Mouse (Mus musculus): ENCODE measurements around the gene Rel.

DNA sequence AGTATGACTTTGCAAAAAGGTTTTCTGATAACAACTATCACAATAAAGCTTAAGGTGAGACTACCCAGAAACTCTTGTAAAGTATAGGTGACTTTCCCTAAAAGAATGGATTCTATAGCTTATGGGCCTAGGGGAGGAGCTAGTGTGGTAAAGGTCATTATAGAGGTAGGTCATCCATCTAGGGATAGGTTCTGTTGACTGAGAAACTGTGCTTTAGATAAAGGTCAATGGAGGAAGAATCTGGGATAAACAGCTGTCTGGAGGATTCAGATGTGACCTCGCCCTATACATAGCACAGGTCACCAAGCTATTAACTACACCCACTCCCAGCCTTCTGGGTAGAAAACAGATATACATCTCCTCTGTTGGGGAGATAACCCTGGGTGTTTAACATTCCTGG, 31.5 kb upstream of the Rel start:
- TF ChIP-seq RCOR1 (IDR thresholded peaks at IDR 0.05; ENCODE audit: low read depth, low read length) (no peak), MEF2A (IDR thresholded peaks at IDR 0.05; ENCODE audit: extremely low read depth, insufficient replicate concordance, low read depth, low read length, poor library complexity, severe bottlenecking) (no peak), POLR2A (IDR thresholded peaks at IDR 0.05; ENCODE audit: control insufficient read depth in 1 of 2, insufficient read depth in 1 of 2, low read depth in 1 of 2, low read length in 2 of 2, poor library complexity in 1 of 2) (no peak)
